Mouse (Mus musculus) stomach, embryonic 15.5 days (tissue): ENCODE data around the gene Lrrc32. TPM values are rescaled to one million over a fixed set of nuclear protein-coding genes. Genes with fewer than 3 reads are reported as not detected.

Experiments used
- ATAC-seq: fragments of 200-750 bp; cut with Nextera tagmentation; 2 replicates; pipeline ENCODE4 v1.8.0; 2017; ENCODE audit warnings: low read depth, moderate number of reproducible peaks, moderate TSS enrichment; ENCODE audit not compliant: insufficient read depth, low FRiP score
- H3K27ac ChIP-seq: fragments of 300-500 bp; sonication (generic); 2 replicates; pipeline ENCODE4 v1.5.1; 2015; ENCODE audit warnings: mild to moderate bottlenecking, inconsistent platforms
- H3K27me3 ChIP-seq: fragments of 300-500 bp; sonication (generic); replicated peaks from 2 replicates; pipeline ENCODE4 v1.6.1; 2015; ENCODE audit warnings: inconsistent platforms
- H3K36me3 ChIP-seq: fragments of 300-500 bp; sonication (generic); 2 replicates; pipeline ENCODE4 v1.6.1; 2015; ENCODE audit warnings: inconsistent platforms
- H3K4me1 ChIP-seq: fragments of 300-500 bp; sonication (generic); 2 replicates; pipeline ENCODE4 v1.6.1; 2015; ENCODE audit warnings: inconsistent platforms
- H3K4me2 ChIP-seq: fragments of 300-500 bp; sonication (generic); 2 replicates; pipeline ENCODE4 v1.6.1; 2015; ENCODE audit warnings: mild to moderate bottlenecking, inconsistent platforms
- H3K4me3 ChIP-seq: fragments of 300-500 bp; sonication (generic); replicated peaks from 2 replicates; pipeline ENCODE4 v1.5.1; 2015; ENCODE audit warnings: inconsistent platforms
- H3K9ac ChIP-seq: fragments of 300-500 bp; sonication (generic); 2 replicates; pipeline ENCODE4 v1.6.1; 2015; ENCODE audit warnings: inconsistent platforms
- H3K9me3 ChIP-seq: fragments of 300-500 bp; sonication (generic); 2 replicates; pipeline ENCODE4 v1.6.1; 2016; ENCODE audit warnings: inconsistent platforms
- WGBS: fragments of 180-500 bp; shearing (Covaris S2); methylation state at CpG from one replicate; pipeline ENCODE4 v1.1.7; 2015; 5-methylcytosine and 5-hydroxymethylcytosine counted together
- polyA plus RNA-seq: library from polyadenylated mRNA; unstranded; fragments of >200 nt; fragmentation: Nextera tagmentation; extraction: Ambion mirVana; gene quantifications from 2 replicates; pipeline ENCODE4 v1.2.1, GENCODE M21; 2015

Lrrc32 gene
- polyA plus RNA-seq, 1 experiment from 2014 or later, result 9.8 TPM

- Histone ChIP-seq H3K9ac (no peak overlapping the region), H3K4me2 (no peak overlapping the region), H3K4me1 (peaks cover 24% of the 10 kb centered on the region), H3K9me3 (no peaks in the 10 kb centered on the region), H3K36me3 (no peaks in the 10 kb centered on the region), H3K27ac (peak overlapping the region; percentile 81), H3K27me3 (no peaks in the 10 kb centered on the region), H3K4me3 (no peak overlapping the region)
- ATAC-seq, result no peak
- WGBS, result 30% methylated on average over 6 of the region's 6 CpGs
Measured at GRCm38 (mm10) chr7:98524401-98524800, 35.3 kb downstream of the Lrrc32 start.

DNA sequence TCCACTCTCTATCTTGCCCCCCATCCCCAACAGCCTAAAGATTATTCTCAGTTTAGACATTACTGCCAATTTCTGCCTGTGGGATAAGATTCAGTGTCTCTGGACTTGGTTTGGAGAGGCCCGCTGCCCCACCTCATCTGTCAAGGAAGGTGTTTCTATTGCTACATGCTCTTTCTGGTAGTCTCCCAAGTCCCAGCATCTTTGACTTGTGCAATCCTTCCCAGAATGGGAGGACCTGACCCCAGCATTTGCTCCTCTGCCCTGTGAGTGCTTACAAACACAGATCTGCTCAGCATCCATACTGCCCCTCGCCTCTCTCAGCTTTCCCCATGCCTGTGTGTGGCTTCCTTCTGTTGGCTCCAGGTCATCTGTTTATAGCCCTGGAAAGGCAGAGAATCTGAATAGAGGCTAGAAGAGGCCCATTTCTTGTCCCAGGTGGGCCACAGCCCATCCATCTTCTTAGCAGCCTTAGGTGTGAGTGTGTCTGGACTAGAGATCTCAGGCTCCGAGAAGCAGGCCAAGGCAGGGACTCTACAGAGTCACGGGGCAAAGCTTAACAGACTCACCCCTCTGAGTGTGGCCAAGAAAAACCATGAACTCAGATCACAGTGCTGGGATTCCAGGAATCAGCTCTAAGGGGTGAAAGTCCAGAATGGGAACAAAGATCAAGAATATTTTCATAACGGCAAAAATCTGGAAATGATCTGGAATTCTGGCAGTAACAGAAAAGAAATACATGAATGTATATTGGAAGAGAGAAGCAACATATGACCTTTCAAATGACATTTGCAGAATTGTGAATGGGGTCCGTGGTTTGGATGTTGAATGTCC is 36.0 kb downstream of the Lrrc32 start:
- no peaks in the 10 kb centered on the region for H3K36me3 ChIP-seq
- ATAC-seq, result no peak
- H3K27me3 ChIP-seq, result no peaks in the 10 kb centered on the region
- no peak overlapping the region for H3K4me2 ChIP-seq
- H3K9me3 ChIP-seq, result no peaks in the 10 kb centered on the region
- no peak overlapping the region for H3K9ac ChIP-seq
- 65% methylated on average over 6 of the region's 6 CpGs for WGBS
- peak overlapping the region; percentile 81 for H3K27ac ChIP-seq
- peaks cover 24% of the 10 kb centered on the region for H3K4me1 ChIP-seq
- H3K4me3 ChIP-seq, result no peak overlapping the region

DNA sequence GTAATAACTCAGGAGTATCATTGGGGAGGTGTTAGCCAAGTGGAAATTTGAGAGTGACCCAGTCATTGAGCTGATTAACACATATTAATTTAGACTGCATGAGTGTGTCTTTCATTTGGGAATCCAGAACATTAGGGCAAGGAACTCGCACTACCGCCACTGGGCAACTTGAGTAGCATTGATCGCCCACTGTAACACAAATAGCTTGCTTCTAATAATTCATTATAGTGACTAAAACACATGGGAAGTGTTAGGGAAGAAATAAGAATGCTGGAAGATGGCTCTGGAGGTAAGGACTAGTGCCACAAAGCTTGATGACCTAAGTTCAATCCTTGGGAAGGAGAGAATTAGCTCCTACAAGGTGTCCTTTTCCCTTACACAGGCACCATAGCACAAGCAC is 38.0 kb downstream of the Lrrc32 start:
- Histone ChIP-seq H3K4me1 (peaks cover 24% of the 10 kb centered on the region), H3K36me3 (no peaks in the 10 kb centered on the region), H3K9ac (no peak overlapping the region), H3K27me3 (no peaks in the 10 kb centered on the region), H3K27ac (no peak overlapping the region), H3K9me3 (no peaks in the 10 kb centered on the region), H3K4me3 (no peak overlapping the region), H3K4me2 (no peak overlapping the region)
- WGBS, result 97% methylated on average over 3 of the region's 3 CpGs
- no peak for ATAC-seq

DNA sequence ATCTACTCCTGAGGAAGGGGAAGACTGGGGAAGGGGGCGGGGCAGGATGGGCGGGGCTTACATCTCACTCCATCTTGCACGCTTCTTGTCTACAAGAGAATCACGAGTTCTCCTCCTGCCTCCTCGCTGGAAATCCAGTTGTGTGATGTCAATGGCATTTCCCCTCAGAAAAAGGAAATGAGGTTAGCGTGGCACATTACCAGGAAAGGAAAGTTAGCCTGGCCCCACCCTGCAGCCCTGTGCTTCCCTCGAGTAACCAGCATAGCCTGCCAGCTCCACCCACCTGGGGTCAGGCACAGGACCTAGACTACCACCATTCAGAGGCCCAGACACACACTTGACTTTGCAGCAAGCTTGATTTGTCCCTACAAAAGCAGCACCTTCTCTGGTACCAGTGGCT is 42.5 kb downstream of the Lrrc32 start:
- no peaks in the 10 kb centered on the region for H3K9me3 ChIP-seq
- H3K27me3 ChIP-seq, result no peaks in the 10 kb centered on the region
- 58% methylated on average over 7 of the region's 7 CpGs for WGBS
- H3K36me3 ChIP-seq, result no peaks in the 10 kb centered on the region
- no peak overlapping the region for H3K9ac ChIP-seq
- no peak overlapping the region for H3K27ac ChIP-seq
- ATAC-seq, result no peak
- H3K4me1 ChIP-seq, result no peaks in the 10 kb centered on the region
- H3K4me2 ChIP-seq, result no peak overlapping the region
- no peak overlapping the region for H3K4me3 ChIP-seq

DNA sequence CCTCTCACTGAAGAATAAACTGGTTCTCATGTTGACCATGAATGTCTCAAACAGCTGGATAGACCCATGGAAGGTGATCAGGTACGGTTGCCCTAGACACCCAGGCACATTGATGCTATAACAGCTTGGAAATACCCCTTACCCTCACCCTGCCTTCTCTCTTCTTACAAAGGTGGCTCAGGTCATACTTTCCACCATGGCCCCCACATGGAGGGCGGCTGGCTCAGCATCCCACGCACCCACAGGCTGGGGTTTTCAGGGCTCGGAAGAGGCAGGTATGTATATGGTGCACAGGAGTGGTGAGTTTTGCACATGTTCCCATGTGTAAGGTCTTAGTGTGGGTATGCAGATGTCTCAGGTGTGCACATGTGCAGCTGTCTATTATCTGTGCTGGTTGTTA is 43.9 kb downstream of the Lrrc32 start:
- Histone ChIP-seq H3K4me1 (peaks cover 9% of the 10 kb centered on the region), H3K9me3 (no peaks in the 10 kb centered on the region), H3K36me3 (no peaks in the 10 kb centered on the region), H3K27ac (no peak overlapping the region), H3K9ac (no peak overlapping the region), H3K27me3 (no peaks in the 10 kb centered on the region), H3K4me3 (no peak overlapping the region), H3K4me2 (no peak overlapping the region)
- no peak for ATAC-seq
- WGBS, result 93% methylated on average over 4 of the region's 4 CpGs

DNA sequence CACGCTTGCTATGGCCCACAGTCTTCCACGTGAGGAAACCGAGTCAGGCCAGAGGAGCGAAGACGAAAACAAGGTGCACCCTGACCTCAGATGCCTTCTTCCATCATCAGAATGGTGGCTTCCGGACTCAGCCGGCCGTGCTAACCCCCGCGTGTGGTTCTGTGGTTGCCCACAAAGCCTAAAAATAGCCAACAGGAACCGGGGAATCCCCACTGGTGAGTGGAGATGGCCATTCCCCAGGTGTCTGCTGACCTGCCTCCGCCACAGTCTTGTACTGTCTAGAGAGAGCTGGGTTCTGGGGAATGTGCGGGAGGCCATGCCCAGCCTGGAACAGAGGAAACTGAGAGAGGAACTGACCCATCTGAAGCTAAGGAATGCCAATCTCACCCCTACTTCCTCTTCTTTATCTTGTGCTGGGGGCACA is 45.4 kb downstream of the Lrrc32 start:
- peaks cover 12% of the 10 kb centered on the region for H3K4me1 ChIP-seq
- 84% methylated on average over 13 of the region's 13 CpGs for WGBS

GRCm38 (mm10) chr7:98535191-98535590 is 46.1 kb downstream of the Lrrc32 start:
- Histone ChIP-seq H3K9me3 (no peaks in the 10 kb centered on the region), H3K9ac (no peak overlapping the region), H3K27ac (no peak overlapping the region), H3K4me2 (no peak overlapping the region), H3K4me3 (no peak overlapping the region), H3K36me3 (no peaks in the 10 kb centered on the region), H3K4me1 (peaks cover 12% of the 10 kb centered on the region), H3K27me3 (no peaks in the 10 kb centered on the region)
- ATAC-seq, result no peak
- WGBS, result 85% methylated on average over 6 of the region's 6 CpGs

More for the DNA sequence above, 45.4 kb downstream of the Lrrc32 start:
- Histone ChIP-seq H3K9me3 (no peaks in the 10 kb centered on the region), H3K27ac (no peak overlapping the region), H3K27me3 (no peaks in the 10 kb centered on the region), H3K9ac (no peak overlapping the region), H3K4me2 (no peak overlapping the region), H3K36me3 (no peaks in the 10 kb centered on the region), H3K4me3 (no peak overlapping the region)
- no peak for ATAC-seq

GRCm38 (mm10) chr7:98535882-98536281 is 46.8 kb downstream of the Lrrc32 start:
- 82% methylated on average over 4 of the region's 4 CpGs for WGBS
- ATAC-seq, result no peak
- Histone ChIP-seq H3K27ac (no peak overlapping the region), H3K9me3 (no peaks in the 10 kb centered on the region), H3K4me2 (no peak overlapping the region), H3K9ac (no peak overlapping the region), H3K36me3 (no peaks in the 10 kb centered on the region), H3K27me3 (no peaks in the 10 kb centered on the region), H3K4me1 (peaks cover 13% of the 10 kb centered on the region), H3K4me3 (no peak overlapping the region)

DNA sequence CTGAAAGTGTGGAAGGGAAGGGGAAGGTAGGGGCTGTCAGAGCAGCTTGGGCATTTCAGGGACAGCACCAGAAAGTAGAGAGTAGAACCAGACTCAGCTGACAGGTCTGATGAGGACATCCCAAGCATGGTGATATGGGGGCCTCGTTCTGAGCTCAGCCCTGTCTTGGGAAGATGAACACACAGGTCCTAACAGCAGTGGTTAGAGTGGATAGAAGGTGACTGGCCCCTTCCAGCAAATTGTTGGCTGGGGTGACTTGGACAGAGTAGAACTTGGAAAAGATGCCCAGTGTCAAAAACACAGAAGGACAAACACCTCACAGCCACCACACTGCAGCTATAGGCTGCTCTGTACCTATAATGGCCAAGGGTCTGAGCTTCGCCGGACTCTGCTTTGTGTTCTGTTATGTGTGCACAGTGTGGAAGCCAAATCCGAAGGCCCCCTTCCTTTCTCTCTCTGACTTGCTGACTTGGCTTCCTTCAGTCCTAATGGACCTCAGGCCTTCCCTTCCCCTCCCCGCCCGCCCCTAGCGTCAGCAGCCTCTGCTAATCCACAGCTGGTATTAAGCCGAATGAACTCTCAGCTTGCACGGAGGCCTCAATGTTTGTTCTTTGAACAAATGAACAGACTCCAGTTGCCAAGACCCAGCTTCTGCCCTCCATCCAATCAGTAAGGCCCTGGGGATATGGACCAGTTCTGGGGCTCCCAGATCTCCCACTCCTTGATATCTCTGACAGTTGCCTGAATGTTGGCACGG is 48.3 kb downstream of the Lrrc32 start:
- H3K9ac ChIP-seq, result no peak overlapping the region

GRCm38 (mm10) chr7:98537967-98538573 is 49.0 kb downstream of the Lrrc32 start:
- Histone ChIP-seq H3K9ac (no peak overlapping the region), H3K4me3 (no peak overlapping the region), H3K36me3 (no peaks in the 10 kb centered on the region), H3K4me1 (peaks cover 15% of the 10 kb centered on the region), H3K4me2 (no peak overlapping the region), H3K9me3 (no peaks in the 10 kb centered on the region), H3K27ac (peak overlapping the region; percentile 84), H3K27me3 (no peaks in the 10 kb centered on the region)
- 45% methylated on average over 8 of the region's 8 CpGs for WGBS
- ATAC-seq, result no peak

More for the DNA sequence above, 48.3 kb downstream of the Lrrc32 start:
- Histone ChIP-seq H3K4me1 (peaks cover 15% of the 10 kb centered on the region), H3K36me3 (no peaks in the 10 kb centered on the region), H3K4me2 (no peak overlapping the region), H3K9me3 (no peaks in the 10 kb centered on the region), H3K27ac (peak overlapping the region; percentile 84), H3K27me3 (no peaks in the 10 kb centered on the region), H3K4me3 (no peak overlapping the region)
- peak; percentile 59; the same call in 1 of the 2 replicates for ATAC-seq
- 22% methylated on average over 10 of the region's 10 CpGs for WGBS

DNA sequence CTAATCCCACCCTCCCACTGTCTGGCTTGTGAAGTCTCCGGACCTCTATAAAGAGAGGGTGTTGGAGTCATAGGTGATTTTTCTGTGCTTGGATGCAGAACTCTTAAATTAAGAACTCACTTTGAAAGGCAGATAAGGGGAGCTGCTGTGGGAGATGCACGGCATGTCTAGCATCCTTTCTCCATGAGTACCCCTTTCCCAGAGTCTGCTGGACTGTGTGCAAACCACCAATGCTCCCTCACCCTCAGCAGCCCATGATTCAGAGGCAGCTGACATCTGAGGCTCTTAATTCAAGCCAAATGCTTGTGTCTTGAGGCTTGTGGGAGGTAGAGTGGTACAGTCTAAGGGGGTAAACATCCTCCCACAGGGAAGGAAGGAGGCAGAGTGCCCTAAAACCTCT is 51.8 kb downstream of the Lrrc32 start:
- Histone ChIP-seq H3K27me3 (no peaks in the 10 kb centered on the region), H3K9me3 (no peaks in the 10 kb centered on the region), H3K36me3 (no peaks in the 10 kb centered on the region), H3K9ac (no peak overlapping the region), H3K4me2 (no peak overlapping the region), H3K4me1 (peaks cover 15% of the 10 kb centered on the region), H3K27ac (no peak overlapping the region), H3K4me3 (no peak overlapping the region)
- no peak for ATAC-seq
- WGBS, result 59% methylated on average over 2 of the region's 2 CpGs

DNA sequence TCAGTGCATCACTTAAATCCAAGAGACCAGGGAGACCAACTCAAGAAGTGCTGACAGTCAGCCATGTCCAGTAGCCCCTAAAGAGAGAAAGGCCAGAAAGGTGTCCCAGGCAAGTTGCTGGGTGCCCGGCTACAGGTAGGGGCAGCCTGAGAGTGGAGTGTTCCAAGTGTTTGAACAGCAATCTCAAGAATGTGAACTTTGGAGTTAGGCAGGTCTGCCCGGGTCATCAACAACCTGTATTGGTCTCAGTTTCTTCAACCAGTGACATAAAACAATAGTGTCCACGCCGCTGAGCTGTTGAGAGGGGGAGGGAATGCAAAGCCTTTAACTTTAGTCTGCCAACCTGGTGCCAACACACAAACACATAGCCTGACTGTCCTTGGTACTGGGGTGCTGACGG is 52.5 kb downstream of the Lrrc32 start:
- H3K9ac ChIP-seq, result no peak overlapping the region
- no peaks in the 10 kb centered on the region for H3K9me3 ChIP-seq
- H3K27ac ChIP-seq, result no peak overlapping the region
- no peaks in the 10 kb centered on the region for H3K27me3 ChIP-seq
- H3K36me3 ChIP-seq, result no peaks in the 10 kb centered on the region
- H3K4me3 ChIP-seq, result no peak overlapping the region
- 61% methylated on average over 5 of the region's 5 CpGs for WGBS
- ATAC-seq, result no peak
- H3K4me2 ChIP-seq, result no peak overlapping the region
- H3K4me1 ChIP-seq, result peaks cover 15% of the 10 kb centered on the region
